Mouse (Mus musculus): ENCODE results near the gene Gm45233.

- TF ChIP-seq CTCF (IDR thresholded peaks at IDR 0.05) (no peak), EP300 (IDR thresholded peaks at IDR 0.05; ENCODE audit: insufficient read depth, low read depth, low read length) (no peak)
Observed at GRCm38 (mm10) chr7:43441071-43441470, 2.9 kb upstream of the Gm45233 start.

Data from heart, adult 2 months (tissue).